Mouse (Mus musculus): ENCODE data around the gene Gemin5. TPM values are rescaled to one million over a fixed set of nuclear protein-coding genes. Genes with fewer than 3 reads are reported as not detected.
"Not testable (repeated sequence)": the region's sequence is repeated elsewhere in the genome, so short reads cannot be mapped to it uniquely, and the experiment has no call there.

Gene Gemin5
- polyA plus RNA-seq (2015; fragmentation: Nextera tagmentation; extraction: Ambion mirVana) = 15.5 and 16.0 TPM in 2 replicates

GRCm38 (mm10) chr11:58168167-58168915, at the start of gene Gemin5:
Gene Gemin5 (minus strand): TSS chr11:58168539.
- Histone ChIP-seq H3K9me3 (replicated peaks) (no peaks in the 10 kb centered on the region), H3K36me3 (peaks cover 43% of the 10 kb centered on the region), H3K4me2 (peak within 1 kb of the TSS; percentile 85), H3K4me1 (replicated peaks) (peaks cover 50% of the 10 kb centered on the region), H3K27ac (peak within 1 kb of the TSS; percentile 75), H3K9ac (peak within 1 kb of the TSS; percentile 91), H3K27me3 (no peaks in the 10 kb centered on the region), H3K4me3 (replicated peaks) (peak within 1 kb of the TSS; percentile 96)
- 1% methylated on average over 71 of the region's 71 CpGs for WGBS (ENCODE audit: insufficient replicate concordance)
- DNase-seq (peak; percentile 76), ATAC-seq (ENCODE audit: low read depth) (peak; percentile 73)

- ATAC-seq (ENCODE audit: low read depth) = no peak
- WGBS (ENCODE audit: insufficient replicate concordance) = 71% methylated on average over 6 of the region's 6 CpGs
- H3K4me2 ChIP-seq = no peak overlapping the region
Measured at GRCm38 (mm10) chr11:58216823-58217222, 48.5 kb upstream of the Gemin5 start.

GRCm38 (mm10) chr11:58215814-58216213, 47.5 kb upstream of the Gemin5 start:
- 69% methylated on average over 5 of the region's 5 CpGs for WGBS (ENCODE audit: insufficient replicate concordance)
- H3K9ac ChIP-seq = peak overlapping the region; percentile 24; the same call in 1 of the 2 replicates
- H3K4me2 ChIP-seq = peak overlapping the region; percentile 70

More at GRCm38 (mm10) chr11:58216823-58217222, 48.5 kb upstream of the Gemin5 start:
- Histone ChIP-seq H3K27ac (no peak overlapping the region), H3K27me3 (no peaks in the 10 kb centered on the region), H3K9ac (no peak overlapping the region), H3K4me1 (replicated peaks) (peaks cover 62% of the 10 kb centered on the region), H3K9me3 (replicated peaks) (no peaks in the 10 kb centered on the region), H3K36me3 (no peaks in the 10 kb centered on the region), H3K4me3 (replicated peaks) (no peak overlapping the region)
- DNase-seq = no peak

GRCm38 (mm10) chr11:58215049-58215430, 46.7 kb upstream of the Gemin5 start:
- H3K4me1 ChIP-seq (replicated peaks) = peaks cover 79% of the 10 kb centered on the region
- not testable (repeated sequence) for H3K27me3 ChIP-seq; H3K9me3 ChIP-seq (replicated peaks); DNase-seq; ATAC-seq (ENCODE audit: low read depth); H3K36me3 ChIP-seq
- WGBS (ENCODE audit: insufficient replicate concordance) = 7% methylated on average over 2 of the region's 3 CpGs
- peak overlapping the region; percentile 75 for H3K4me3 ChIP-seq (replicated peaks)
- H3K27ac ChIP-seq = peak overlapping the region; percentile 89
- peak overlapping the region; percentile 86 for H3K9ac ChIP-seq
- peak overlapping the region; percentile 70 for H3K4me2 ChIP-seq

More at GRCm38 (mm10) chr11:58215814-58216213, 47.5 kb upstream of the Gemin5 start:
- Histone ChIP-seq H3K9me3 (replicated peaks) (no peaks in the 10 kb centered on the region), H3K27ac (peak overlapping the region; percentile 89; the same call in 1 of the 2 replicates), H3K4me1 (replicated peaks) (peaks cover 72% of the 10 kb centered on the region), H3K36me3 (no peaks in the 10 kb centered on the region), H3K27me3 (no peaks in the 10 kb centered on the region), H3K4me3 (replicated peaks) (peak overlapping the region; percentile 75)
- no peak for ATAC-seq (ENCODE audit: low read depth)
- no peak for DNase-seq

- Histone ChIP-seq H3K4me2 (peak overlapping the region; percentile 70), H3K4me3 (replicated peaks) (peak overlapping the region; percentile 75), H3K27ac (peak overlapping the region; percentile 89), H3K4me1 (replicated peaks) (peaks cover 79% of the 10 kb centered on the region), H3K36me3 (no peaks in the 10 kb centered on the region), H3K9ac (peak overlapping the region; percentile 86), H3K9me3 (replicated peaks) (no peaks in the 10 kb centered on the region), H3K27me3 (no peaks in the 10 kb centered on the region)
- DNase-seq (peak; percentile 86), ATAC-seq (ENCODE audit: low read depth) (peak; percentile 93)
- 16% methylated on average over 16 of the region's 17 CpGs for WGBS (ENCODE audit: insufficient replicate concordance)
Measured at GRCm38 (mm10) chr11:58214391-58215048, 46.2 kb upstream of the Gemin5 start.

- H3K9ac ChIP-seq = peak overlapping the region; percentile 86
- H3K27me3 ChIP-seq = no peaks in the 10 kb centered on the region
- peaks cover 75% of the 10 kb centered on the region for H3K4me1 ChIP-seq (replicated peaks)
- H3K27ac ChIP-seq = peak overlapping the region; percentile 89
- WGBS (ENCODE audit: insufficient replicate concordance) = 37% methylated on average over 7 of the region's 7 CpGs
- no peak for DNase-seq
- no peak for ATAC-seq (ENCODE audit: low read depth)
- peak overlapping the region; percentile 75 for H3K4me3 ChIP-seq (replicated peaks)
- H3K9me3 ChIP-seq (replicated peaks) = no peaks in the 10 kb centered on the region
- H3K4me2 ChIP-seq = peak overlapping the region; percentile 70
- no peaks in the 10 kb centered on the region for H3K36me3 ChIP-seq
Measured at GRCm38 (mm10) chr11:58213673-58214342, 45.5 kb upstream of the Gemin5 start.

- H3K9ac ChIP-seq = peak overlapping the region; percentile 42; the same call in 1 of the 2 replicates
- peaks cover 59% of the 10 kb centered on the region for H3K4me1 ChIP-seq (replicated peaks)
- ATAC-seq (ENCODE audit: low read depth) (no peak), DNase-seq (no peak)
- peak overlapping the region; percentile 65 for H3K27ac ChIP-seq
- H3K9me3 ChIP-seq (replicated peaks) = no peaks in the 10 kb centered on the region
- H3K4me2 ChIP-seq = peak overlapping the region; percentile 23; the same call in 1 of the 2 replicates
- no peak overlapping the region for H3K4me3 ChIP-seq (replicated peaks)
- H3K27me3 ChIP-seq = no peaks in the 10 kb centered on the region
- no peaks in the 10 kb centered on the region for H3K36me3 ChIP-seq
- WGBS (ENCODE audit: insufficient replicate concordance) = 47% methylated on average over 2 of the region's 2 CpGs
Measured at GRCm38 (mm10) chr11:58211682-58212067, 43.3 kb upstream of the Gemin5 start.

GRCm38 (mm10) chr11:58211062-58211681, 42.8 kb upstream of the Gemin5 start:
- H3K4me3 ChIP-seq (replicated peaks) = no peak overlapping the region
- peak overlapping the region; percentile 65 for H3K27ac ChIP-seq
- no peaks in the 10 kb centered on the region for H3K27me3 ChIP-seq
- H3K4me2 ChIP-seq = peak overlapping the region; percentile 23
- H3K9me3 ChIP-seq (replicated peaks) = no peaks in the 10 kb centered on the region
- WGBS (ENCODE audit: insufficient replicate concordance) = 22% methylated on average over 9 of the region's 9 CpGs
- H3K4me1 ChIP-seq (replicated peaks) = peaks cover 54% of the 10 kb centered on the region
- peak overlapping the region; percentile 42; the same call in 1 of the 2 replicates for H3K9ac ChIP-seq
- DNase-seq (no peak), ATAC-seq (ENCODE audit: low read depth) (no peak)
- H3K36me3 ChIP-seq = no peaks in the 10 kb centered on the region

GRCm38 (mm10) chr11:58210321-58210886, 42.1 kb upstream of the Gemin5 start:
- no peak overlapping the region for H3K4me2 ChIP-seq
- 66% methylated on average over 1 of the region's 1 CpGs for WGBS (ENCODE audit: insufficient replicate concordance)
- no peak overlapping the region for H3K27ac ChIP-seq
- no peak overlapping the region for H3K9ac ChIP-seq
- H3K36me3 ChIP-seq = no peaks in the 10 kb centered on the region
- no peak for DNase-seq
- no peaks in the 10 kb centered on the region for H3K9me3 ChIP-seq (replicated peaks)
- no peak for ATAC-seq (ENCODE audit: low read depth)
- H3K4me1 ChIP-seq (replicated peaks) = peaks cover 50% of the 10 kb centered on the region
- no peaks in the 10 kb centered on the region for H3K27me3 ChIP-seq
- no peak overlapping the region for H3K4me3 ChIP-seq (replicated peaks)

- no peak overlapping the region for H3K4me3 ChIP-seq (replicated peaks)
- DNase-seq = no peak
- no peaks in the 10 kb centered on the region for H3K27me3 ChIP-seq
- 79% methylated on average over 12 of the region's 12 CpGs for WGBS (ENCODE audit: insufficient replicate concordance)
- no peak for ATAC-seq (ENCODE audit: low read depth)
- no peaks in the 10 kb centered on the region for H3K36me3 ChIP-seq
- H3K4me1 ChIP-seq (replicated peaks) = peaks cover 34% of the 10 kb centered on the region
- H3K27ac ChIP-seq = no peak overlapping the region
- no peak overlapping the region for H3K9ac ChIP-seq
- H3K4me2 ChIP-seq = no peak overlapping the region
- H3K9me3 ChIP-seq (replicated peaks) = no peaks in the 10 kb centered on the region
Measured at GRCm38 (mm10) chr11:58201052-58201451, 32.7 kb upstream of the Gemin5 start.

Measured in liver, embryonic 13.5 days (tissue).